Mouse (Mus musculus) stomach, postnatal 0 days (tissue): ENCODE data around the gene Plcxd2.

Source experiments
- CTCF ChIP-seq: IDR thresholded peaks from 2 replicates; pipeline ENCODE4 v1.5.1; 2016; ENCODE audit warnings: antibody characterized with exemption, low read depth, mild to moderate bottlenecking, moderate library complexity
- EP300 ChIP-seq: optimal IDR thresholded peaks from 2 replicates; pipeline ENCODE3; 2016; ENCODE audit warnings: antibody characterized with exemption

- TF ChIP-seq CTCF (no peak), EP300 (no peak)
These were observed 79.7 kb downstream of the Plcxd2 start for GRCm38 (mm10) chr16:45930308-45930707.
